Mouse (Mus musculus) CD4-positive, CD25-positive, alpha-beta regulatory T cell, adult 4 months (primary cell): Measurements from ENCODE around the gene Rpp40. TPM values are rescaled to one million over a fixed set of nuclear protein-coding genes. Genes with fewer than 3 reads are reported as not detected.

ENCODE experiments used
- ATAC-seq: one replicate; pipeline ENCODE4 v1.8.0; 2017
- polyA plus RNA-seq, 2 experiments: library from polyadenylated mRNA; unstranded; fragments of 100-300 nt; shearing (Covaris generic); gene quantifications; one replicate each; pipeline ENCODE4 v1.2.1; 2017

The Rpp40 gene
- 10 to 100 TPM; 10.8 to 12.0 TPM for polyA plus RNA-seq

- ATAC-seq, result peak; percentile 99
Measured at GRCm38 (mm10) chr13:35905879-35906481, at the start of gene Rpp40. Rpp40 (minus strand) TSS chr13:35906359.

- ATAC-seq, result no peak
Measured at GRCm38 (mm10) chr13:35949814-35950455, 43.8 kb upstream of the Rpp40 start.

GRCm38 (mm10) chr13:35947354-35948000, 41.3 kb upstream of the Rpp40 start:
- no peak for ATAC-seq

GRCm38 (mm10) chr13:35946659-35947353, 40.6 kb upstream of the Rpp40 start:
- ATAC-seq, result no peak

DNA sequence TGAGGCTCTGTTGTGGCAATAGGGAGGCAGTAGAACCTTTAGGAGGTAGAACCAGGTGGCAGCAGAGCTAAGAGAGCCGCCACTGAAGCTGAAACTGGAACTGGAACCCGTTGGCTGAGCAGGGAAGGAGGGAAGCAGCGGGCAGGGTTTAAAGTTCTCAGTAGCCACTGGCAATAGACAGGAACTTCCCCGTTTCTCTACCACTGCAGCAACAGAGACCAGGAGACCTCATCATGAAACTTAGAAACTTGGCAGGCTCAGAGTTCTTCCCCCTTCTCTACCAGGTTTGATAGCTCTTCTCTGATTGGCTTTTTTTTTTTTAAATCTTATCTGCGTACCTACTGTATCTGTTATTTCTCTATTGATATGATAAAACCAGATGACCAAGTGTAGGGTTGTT, 34.8 kb upstream of the Rpp40 start:
- ATAC-seq, result no peak

GRCm38 (mm10) chr13:35939871-35940665, 33.9 kb upstream of the Rpp40 start:
- ATAC-seq, result no peak

- ATAC-seq, result no peak
Measured at GRCm38 (mm10) chr13:35937991-35938390, 31.8 kb upstream of the Rpp40 start.

DNA sequence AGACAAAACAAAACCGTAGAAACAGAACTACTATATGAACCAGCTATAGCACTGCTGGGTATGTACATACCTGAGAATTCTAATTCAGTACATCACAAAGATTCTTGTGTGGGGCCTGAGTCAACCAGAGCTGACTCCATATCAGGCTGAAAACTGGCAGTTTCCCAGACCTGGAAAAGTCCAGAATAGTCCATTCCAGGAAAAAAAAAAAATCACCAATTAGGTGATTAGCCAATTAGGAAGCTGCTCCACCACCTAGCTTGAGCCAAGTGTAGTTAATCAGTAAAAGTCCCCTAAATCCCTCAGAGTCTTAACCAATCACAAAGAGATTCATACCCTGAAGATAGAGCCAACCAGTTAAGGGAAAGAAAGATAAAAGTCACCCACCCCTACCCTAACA, 5.3 kb upstream of the Rpp40 start:
- no peak for ATAC-seq

GRCm38 (mm10) chr13:35905378-35905777, 781 bp downstream of the Rpp40 start:
- ATAC-seq, result no peak

DNA sequence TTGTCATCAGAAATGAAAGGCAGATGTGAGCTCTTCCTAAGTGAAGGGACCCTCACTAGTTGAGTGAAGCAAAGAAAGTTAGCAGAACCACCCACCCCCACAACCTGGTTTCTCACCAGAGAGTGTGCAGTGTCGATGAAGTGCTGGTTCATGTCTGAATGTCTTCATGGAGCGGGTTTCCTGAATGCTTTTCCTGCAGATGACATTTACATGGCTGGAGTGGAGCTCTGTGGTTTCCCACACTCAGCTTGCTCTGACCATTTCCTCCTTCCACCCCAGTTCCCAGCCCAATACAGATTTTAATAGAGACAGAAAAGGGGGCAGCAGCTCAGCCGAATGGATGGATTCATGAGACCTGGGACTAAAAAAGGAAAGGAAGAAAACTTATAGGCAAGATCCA, 13.3 kb downstream of the Rpp40 start:
- ATAC-seq, result no peak

DNA sequence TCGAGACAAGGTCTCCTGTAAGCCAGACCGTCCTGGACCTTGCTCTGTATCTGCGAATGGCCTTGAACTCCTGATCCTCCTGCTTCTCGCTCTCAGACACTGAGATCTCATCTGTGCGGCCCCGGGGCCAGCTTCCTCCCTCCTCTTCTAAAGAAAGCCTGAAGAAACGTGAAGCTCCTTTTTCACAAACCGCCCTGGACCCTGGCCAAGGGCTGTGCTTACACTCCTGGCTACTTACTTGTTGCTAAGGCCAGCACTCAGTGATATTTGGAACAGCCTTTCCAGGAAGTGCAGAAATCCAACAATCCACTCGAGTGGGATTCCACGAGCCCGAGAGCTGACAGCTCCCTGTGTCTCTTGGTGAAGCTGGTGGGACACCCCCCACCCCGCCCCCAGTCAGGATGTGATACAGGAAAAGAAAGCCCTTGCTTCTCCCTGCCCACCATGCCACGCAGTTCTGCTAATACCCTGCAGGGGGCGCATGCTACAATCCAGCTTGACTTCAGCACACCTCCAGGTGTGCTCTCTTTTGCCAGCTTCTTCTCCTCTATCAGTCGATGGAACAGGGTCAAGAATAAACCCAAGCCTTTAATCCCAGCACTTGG, 19.9 kb downstream of the Rpp40 start:
- ATAC-seq, result peak; percentile 49

- no peak for ATAC-seq
Measured at GRCm38 (mm10) chr13:35880555-35881046, 25.6 kb downstream of the Rpp40 start.

GRCm38 (mm10) chr13:35879519-35879918, 26.6 kb downstream of the Rpp40 start:
- ATAC-seq, result no peak

DNA sequence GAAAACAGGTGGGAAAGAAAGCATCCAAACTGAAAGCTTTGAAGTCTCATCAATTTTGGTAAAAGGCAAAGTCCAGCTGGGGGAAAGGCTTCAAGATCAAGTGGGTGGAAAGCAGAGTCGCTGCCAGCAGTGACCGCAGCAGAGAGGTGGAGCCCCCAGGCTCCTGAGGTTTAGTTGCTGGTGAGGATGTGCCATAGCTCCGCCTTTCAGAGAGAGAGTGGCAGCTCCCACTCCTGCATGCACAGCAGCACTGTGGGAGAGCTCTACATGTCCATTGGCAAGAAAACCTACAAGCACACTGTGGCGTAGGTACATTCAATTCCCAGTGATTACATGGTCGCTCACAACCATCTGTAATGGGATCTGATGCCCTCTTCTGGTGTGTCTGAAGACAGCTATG, 27.1 kb downstream of the Rpp40 start:
- ATAC-seq, result no peak

GRCm38 (mm10) chr13:35878282-35878681, 27.9 kb downstream of the Rpp40 start:
- ATAC-seq, result no peak

DNA sequence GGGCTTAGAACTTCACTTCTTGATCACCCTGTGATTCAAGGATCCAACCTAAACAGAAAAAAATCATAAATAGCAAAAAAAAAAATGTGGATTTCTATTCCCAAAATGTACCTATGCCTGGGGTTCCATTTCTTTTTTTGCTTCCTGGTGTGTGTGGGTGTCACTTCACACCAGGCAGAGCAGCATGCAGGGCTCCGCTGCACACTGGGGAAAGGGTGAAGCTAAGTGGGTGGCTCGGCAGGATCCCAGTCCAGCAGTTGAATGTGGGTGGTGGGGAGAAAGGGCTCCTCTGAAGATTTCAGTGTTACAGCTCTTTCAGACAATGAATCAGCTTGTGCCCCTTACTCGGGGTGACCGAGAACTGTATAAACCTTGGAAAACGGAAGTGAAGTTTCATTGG, 30.8 kb downstream of the Rpp40 start:
- no peak for ATAC-seq

DNA sequence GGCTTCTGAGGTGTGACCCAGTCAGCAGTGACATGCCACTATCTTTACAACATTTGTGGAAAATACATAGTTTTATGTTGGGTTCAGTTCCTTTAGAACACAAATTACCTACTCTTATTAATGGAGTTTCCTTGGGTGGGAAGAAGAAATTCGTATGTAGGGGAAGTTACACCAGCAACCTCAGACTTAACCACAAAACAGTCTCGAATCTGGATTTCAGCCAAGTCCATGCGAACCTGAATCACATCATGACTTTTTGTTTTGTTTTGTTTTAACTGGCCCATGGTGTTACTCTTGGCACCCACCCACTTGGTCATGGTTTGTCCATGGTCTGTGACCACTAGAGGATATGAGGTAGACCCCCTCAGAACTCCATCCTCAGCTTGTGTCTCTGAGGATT, 35.1 kb downstream of the Rpp40 start:
- ATAC-seq, result no peak

DNA sequence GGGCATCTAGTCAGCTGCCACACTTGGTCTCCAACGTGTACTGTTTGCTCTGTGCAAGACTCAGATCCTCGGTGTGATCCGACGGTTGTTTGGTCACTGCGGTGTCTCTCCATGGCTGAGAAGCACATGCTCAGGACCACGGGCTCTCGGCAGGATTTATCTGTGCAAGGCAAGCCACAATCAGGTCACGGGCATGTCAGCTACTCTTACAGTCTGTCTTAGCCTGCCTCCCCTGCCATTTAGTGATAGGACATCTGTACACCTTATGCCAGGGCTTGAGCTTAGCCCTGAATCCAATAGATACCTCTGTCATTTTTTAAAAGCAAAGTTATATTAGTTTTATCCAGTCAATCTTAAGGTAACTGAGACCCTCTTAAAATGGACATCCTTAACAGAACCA, 35.5 kb downstream of the Rpp40 start:
- no peak for ATAC-seq

GRCm38 (mm10) chr13:35860916-35861315, 45.2 kb downstream of the Rpp40 start:
- no peak for ATAC-seq

GRCm38 (mm10) chr13:35857486-35857885, 48.7 kb downstream of the Rpp40 start:
- ATAC-seq, result no peak

DNA sequence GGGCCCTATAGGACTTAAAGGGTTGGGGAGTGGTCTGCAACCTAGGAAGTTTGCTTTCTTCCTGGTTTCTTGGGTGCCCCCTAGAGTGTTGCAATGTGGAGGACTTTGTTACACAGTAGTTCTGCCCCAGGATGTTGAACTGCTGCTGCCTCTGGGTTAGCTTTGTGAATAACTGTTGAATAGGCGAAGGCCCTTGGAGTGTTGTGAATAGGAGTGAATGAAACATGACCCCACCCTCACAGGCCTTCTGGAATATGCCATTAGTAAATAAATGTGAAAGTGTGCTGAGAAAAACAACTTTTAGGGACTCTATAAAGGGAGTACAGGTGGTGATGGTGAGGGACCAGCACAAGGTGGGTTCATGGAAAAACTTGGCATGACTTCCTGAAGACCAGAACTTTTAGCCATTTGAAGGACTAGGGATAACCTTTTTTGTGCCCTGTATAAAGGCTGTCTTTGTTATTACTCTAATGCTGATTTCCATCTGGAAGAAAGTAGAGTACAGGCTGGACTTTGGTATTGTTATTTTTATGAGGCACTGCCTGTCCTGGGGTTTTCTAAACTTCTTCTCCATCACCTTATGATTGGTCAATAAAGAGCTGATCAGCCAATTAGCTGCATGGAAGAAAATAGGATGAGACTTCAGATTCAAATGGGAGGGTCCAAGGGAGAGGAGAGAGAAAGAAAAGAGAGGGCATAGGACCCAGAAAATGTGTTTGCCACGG, 53.1 kb downstream of the Rpp40 start:
- ATAC-seq, result no peak
